Mouse (Mus musculus) heart, postnatal 25 days (tissue): ENCODE data around the gene Myl3. TPM values are rescaled to one million over a fixed set of nuclear protein-coding genes. Genes with fewer than 3 reads are reported as not detected.

ENCODE experiments used
- DNase-seq: peaks from one replicate; pipeline ENCODE4 v3.0.0; 2022; ENCODE audit warnings: low spot score
- intact Hi-C: fragments of 180-260 bp; cut with DNase I; formaldehyde crosslinking; loops from one replicate; pipeline ENCODE4 v1.15.1; 2025
- total RNA-seq, 2 experiments: library from RNA; stranded (reverse); gene quantifications; 2 replicates each; pipeline ENCODE4 v1.2.3; 2021

Gene Myl3
- total RNA-seq, 2 experiments from 2014 or later = 11,742 to 12,072 TPM

GRCm38 (mm10) chr9:110753773-110754172, 12.1 kb downstream of the Myl3 start:
- DNase-seq = no peak
- intact Hi-C loops = no loop called here

- DNase-seq = no peak
- intact Hi-C loops = no loop called here
Observed at GRCm38 (mm10) chr9:110757816-110758215, 16.2 kb downstream of the Myl3 start.

- intact Hi-C loops = loop anchor here (1.0 kb wide), 1 partner anchor 41 kb away; no protein-coding TSS in a partner anchor
- peak; percentile 77 for DNase-seq
Observed at GRCm38 (mm10) chr9:110758605-110759004, 16.9 kb downstream of the Myl3 start.

GRCm38 (mm10) chr9:110759265-110759664, 17.6 kb downstream of the Myl3 start:
- intact Hi-C loops = loop anchor here (1.0 kb wide), 1 partner anchor 42 kb away; no protein-coding TSS in a partner anchor
- no peak for DNase-seq

DNA sequence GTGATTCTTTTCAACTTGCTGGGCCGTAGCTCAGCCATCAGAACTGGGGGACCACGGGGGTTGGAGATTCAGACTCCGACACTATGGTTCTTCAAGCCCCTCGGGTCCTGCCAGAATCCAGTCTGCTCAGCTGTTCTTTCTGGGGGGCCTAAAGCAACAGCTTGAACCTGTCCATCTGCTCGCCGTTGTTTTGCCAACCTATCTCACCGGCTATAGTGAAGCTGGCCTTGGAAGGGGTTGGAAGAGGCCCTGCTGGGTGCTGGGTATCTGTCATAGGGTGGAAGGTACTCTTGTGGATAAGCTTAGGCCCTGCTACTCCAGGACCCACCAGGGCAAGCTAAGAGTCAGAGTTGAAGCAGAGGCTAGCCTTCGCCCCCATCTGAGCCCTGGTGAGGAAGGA, 19.2 kb downstream of the Myl3 start:
- no peak for DNase-seq
- intact Hi-C loops = no loop called here

DNA sequence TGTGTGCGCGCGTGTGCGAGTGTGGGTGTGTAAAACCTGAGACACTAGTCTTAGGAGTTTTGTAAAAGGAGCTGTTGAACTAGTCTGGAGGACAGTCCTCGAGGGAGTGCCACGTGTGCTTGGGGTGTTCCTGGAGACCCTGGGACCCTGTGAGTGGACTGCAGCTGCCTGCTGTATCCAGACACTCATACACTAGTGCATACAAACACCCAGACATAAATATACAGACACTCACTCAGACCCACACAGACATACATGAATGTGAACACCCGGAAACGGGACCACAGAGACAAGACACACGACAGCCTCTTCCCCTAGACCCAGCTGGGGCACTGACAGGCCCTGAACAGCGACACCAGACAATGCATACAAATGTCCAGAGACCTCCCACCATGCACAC, 21.1 kb downstream of the Myl3 start:
- intact Hi-C loops = no loop called here
- no peak for DNase-seq

GRCm38 (mm10) chr9:110763405-110763804, 21.7 kb downstream of the Myl3 start:
- peak; percentile 29 for DNase-seq
- intact Hi-C loops = no loop called here

GRCm38 (mm10) chr9:110772336-110772735, 30.7 kb downstream of the Myl3 start:
- DNase-seq = no peak
- intact Hi-C loops = no loop called here

GRCm38 (mm10) chr9:110774403-110775268, 33.0 kb downstream of the Myl3 start:
- intact Hi-C loops = loop anchor here (5.0 kb wide), 1 partner anchor 42 kb away; no protein-coding TSS in a partner anchor
- no peak for DNase-seq

GRCm38 (mm10) chr9:110775269-110776022, 33.8 kb downstream of the Myl3 start:
- intact Hi-C loops = loop anchor here (5.0 kb wide), 1 partner anchor 43 kb away; no protein-coding TSS in a partner anchor
- no peak for DNase-seq

DNA sequence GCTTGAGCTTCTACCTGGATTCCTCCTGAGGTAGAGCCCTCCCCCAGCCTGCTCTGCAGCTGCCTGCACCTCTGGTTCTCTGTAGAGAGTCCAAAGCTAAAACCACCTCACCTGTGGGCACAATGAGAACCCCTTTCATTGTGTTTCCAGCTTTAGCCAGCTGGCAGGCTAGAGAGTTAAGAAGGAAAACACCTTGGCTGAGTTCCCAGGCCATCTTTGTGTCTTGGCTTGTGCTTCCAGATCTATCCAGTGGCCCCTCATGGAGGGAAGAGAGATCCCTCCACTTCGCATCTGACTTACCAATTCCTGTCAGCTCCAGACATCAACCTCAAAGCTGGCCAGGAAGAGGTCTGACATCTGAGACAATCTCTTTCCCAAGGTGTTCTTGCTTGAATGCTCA, 36.4 kb downstream of the Myl3 start:
- no peak for DNase-seq
- intact Hi-C loops = loop anchor here (5.0 kb wide), 1 partner anchor 46 kb away; no protein-coding TSS in a partner anchor

DNA sequence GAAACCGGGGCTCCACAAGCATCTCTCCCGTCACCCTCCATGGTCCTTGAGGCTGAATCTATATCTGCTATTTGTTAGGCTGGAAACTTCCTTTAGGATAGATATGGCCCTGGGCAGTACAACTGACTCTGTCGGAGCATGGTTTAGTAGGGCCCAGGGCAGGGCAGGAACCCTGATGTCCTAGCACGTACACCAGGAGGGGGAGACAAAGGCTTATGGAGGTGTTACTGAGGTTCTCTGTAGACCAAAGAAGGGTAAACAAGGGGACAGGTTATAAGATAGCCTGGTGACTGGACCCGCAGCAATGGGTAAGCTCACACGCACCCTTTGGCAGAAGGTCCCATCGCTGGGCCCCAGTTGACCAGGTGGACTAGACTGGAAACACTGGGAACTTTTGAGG, 36.9 kb downstream of the Myl3 start:
- intact Hi-C loops = loop anchor here (5.0 kb wide), 1 partner anchor 46 kb away; no protein-coding TSS in a partner anchor
- DNase-seq = no peak

- intact Hi-C loops = loop anchor here (5.0 kb wide), 1 partner anchor 47 kb away; no protein-coding TSS in a partner anchor
- DNase-seq = no peak
Observed at GRCm38 (mm10) chr9:110779242-110779913, 37.7 kb downstream of the Myl3 start.

- intact Hi-C loops = loop anchor here (1.0 to 10.0 kb wide), 4 partner anchors 65 to 336 kb away; no protein-coding TSS in a partner anchor
- peak; percentile 87 for DNase-seq
Observed at GRCm38 (mm10) chr9:110781256-110781721, 39.6 kb downstream of the Myl3 start.

- peak; percentile 84 for DNase-seq
- intact Hi-C loops = loop anchor here (1.0 to 10.0 kb wide), 6 partner anchors 65 to 371 kb away; no protein-coding TSS in a partner anchor
Observed at GRCm38 (mm10) chr9:110781731-110782130, 40.1 kb downstream of the Myl3 start.

DNA sequence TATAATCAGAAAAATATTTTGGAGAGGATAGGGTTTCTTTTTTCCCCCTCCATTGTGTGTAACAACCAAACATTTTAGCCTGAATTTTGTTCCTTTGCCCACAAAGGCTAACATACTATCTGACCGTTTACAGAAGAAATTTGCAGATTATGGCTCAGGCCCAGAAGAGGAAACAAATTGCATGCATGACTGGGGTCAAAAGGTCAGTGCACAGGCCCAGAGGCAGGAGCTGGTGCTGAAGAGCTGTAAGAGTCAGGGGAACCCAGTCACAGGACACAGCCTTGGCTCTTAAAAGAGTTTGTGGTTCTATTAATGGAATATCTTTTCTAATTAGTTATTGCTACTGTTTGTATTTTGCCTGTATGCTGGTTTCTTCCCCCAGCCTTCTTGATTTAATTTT, 42.0 kb downstream of the Myl3 start:
- intact Hi-C loops = loop anchor here (2.0 to 10.0 kb wide), 4 partner anchors 87 to 373 kb away; no protein-coding TSS in a partner anchor
- DNase-seq = no peak

DNA sequence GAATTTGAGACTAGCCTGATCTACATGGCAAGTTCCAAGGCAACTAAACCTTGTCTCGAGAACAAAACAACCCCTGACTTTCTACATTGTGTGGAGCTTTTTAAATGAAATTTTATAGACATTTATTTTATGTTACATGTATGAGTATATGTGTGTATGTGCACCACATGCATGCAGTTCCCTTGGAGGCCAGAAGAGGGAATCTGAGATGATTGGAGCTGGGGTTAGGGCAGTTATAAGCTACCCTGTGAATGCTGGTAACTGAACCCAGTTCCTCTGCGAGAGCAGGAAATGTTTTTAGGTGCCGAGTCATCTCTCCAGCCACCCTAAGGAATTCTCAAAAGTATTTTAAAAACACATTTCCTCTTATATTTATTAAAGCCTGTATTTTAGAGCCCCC, 46.5 kb downstream of the Myl3 start:
- intact Hi-C loops = loop anchor here (10.0 kb wide), 1 partner anchor 343 kb away; no protein-coding TSS in a partner anchor
- DNase-seq = no peak

DNA sequence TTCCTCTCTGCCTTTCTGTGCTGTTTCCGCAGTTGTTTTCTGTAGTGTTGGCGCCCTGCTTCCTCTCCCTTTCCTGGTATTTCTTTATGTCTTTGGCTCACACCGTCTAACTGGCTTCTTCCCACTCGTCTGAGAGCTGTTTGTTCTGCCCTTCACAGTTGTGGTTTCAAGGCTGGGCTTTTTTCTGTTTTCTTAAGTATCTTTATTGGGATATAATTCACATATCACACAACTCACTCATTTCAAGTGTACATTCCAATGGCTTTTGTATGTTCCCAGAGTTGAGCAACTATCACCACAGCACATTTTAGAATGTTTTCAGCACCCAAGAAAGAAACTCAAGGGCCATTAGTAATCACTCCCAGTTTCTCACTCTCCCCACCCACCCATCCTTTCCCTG, 48.8 kb downstream of the Myl3 start:
- intact Hi-C loops = no loop called here
- DNase-seq = no peak

GRCm38 (mm10) chr9:110797013-110797412, 55.4 kb downstream of the Myl3 start:
- intact Hi-C loops = no loop called here
- no peak for DNase-seq

DNA sequence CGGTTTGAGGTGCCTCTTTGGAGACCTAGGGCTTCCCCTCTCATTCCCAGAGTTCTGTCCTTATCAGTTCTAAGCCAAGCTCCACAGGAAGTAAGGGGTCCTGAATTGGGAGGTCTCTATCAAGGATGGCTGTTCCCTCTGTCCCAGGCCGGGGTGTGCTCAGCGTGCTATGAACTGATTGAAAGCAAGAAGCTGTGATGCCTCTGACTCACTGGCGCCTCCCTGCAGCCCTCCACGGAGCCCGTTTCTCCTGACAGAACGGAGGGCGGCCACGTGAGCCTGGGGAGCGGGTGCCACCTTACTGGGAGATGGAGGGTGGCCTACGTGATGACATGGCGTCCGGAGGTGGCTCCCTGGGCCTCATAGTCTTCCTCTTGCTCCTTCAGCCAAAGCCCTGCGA, 56.2 kb downstream of the Myl3 start, which contains the start of gene Prss42:
Gene Prss42 (plus strand): TSS at position 301 of the 400 bp plus-strand sequence.
- no peak for DNase-seq
- intact Hi-C loops = no loop called here
